Mouse (Mus musculus): ENCODE measurements around the gene Zfp184.
"Not testable (repeated sequence)": the region's sequence is repeated elsewhere in the genome, so short reads cannot be mapped to it uniquely, and the experiment has no call there.

Zfp184 gene

GRCm38 (mm10) chr13:21944926-21945740 is at the start of gene Zfp184:
Gene Zfp184 (plus strand): TSS chr13:21945094.
- peak; percentile 97 for DNase-seq (ENCODE audit: low spot score)

GRCm38 (mm10) chr13:21896549-21897244 is 48.2 kb upstream of the Zfp184 start:
- peak; percentile 91 for DNase-seq (ENCODE audit: low spot score)

GRCm38 (mm10) chr13:21897245-21897634 is 47.7 kb upstream of the Zfp184 start:
- DNase-seq (ENCODE audit: low spot score) = no peak

- DNase-seq (ENCODE audit: low spot score) = not testable (repeated sequence)
Observed at GRCm38 (mm10) chr13:21900870-21901565, 43.9 kb upstream of the Zfp184 start.

- DNase-seq (ENCODE audit: low spot score) = no peak
Observed at GRCm38 (mm10) chr13:21903500-21903899, 41.4 kb upstream of the Zfp184 start.

- DNase-seq (ENCODE audit: low spot score) = not testable (repeated sequence)
Observed at GRCm38 (mm10) chr13:21904090-21904489, 40.8 kb upstream of the Zfp184 start.

GRCm38 (mm10) chr13:21906301-21906700 is 38.6 kb upstream of the Zfp184 start:
- no peak for DNase-seq (ENCODE audit: low spot score)

- DNase-seq (ENCODE audit: low spot score) = peak; percentile 77
Observed at GRCm38 (mm10) chr13:21906946-21907806, 37.7 kb upstream of the Zfp184 start.

- peak; percentile 67 for DNase-seq (ENCODE audit: low spot score)
Observed at GRCm38 (mm10) chr13:21907807-21908155, 37.1 kb upstream of the Zfp184 start.

GRCm38 (mm10) chr13:21910735-21911134 is 34.2 kb upstream of the Zfp184 start:
- DNase-seq (ENCODE audit: low spot score) = peak; percentile 32

- DNase-seq (ENCODE audit: low spot score) = peak; percentile 75
Observed at GRCm38 (mm10) chr13:21911147-21911546, 33.7 kb upstream of the Zfp184 start.

GRCm38 (mm10) chr13:21913854-21914253 is 31.0 kb upstream of the Zfp184 start:
- DNase-seq (ENCODE audit: low spot score) = no peak

GRCm38 (mm10) chr13:21914599-21914998 is 30.3 kb upstream of the Zfp184 start:
- DNase-seq (ENCODE audit: low spot score) = peak; percentile 92

GRCm38 (mm10) chr13:21915487-21915886 is 29.4 kb upstream of the Zfp184 start:
- DNase-seq (ENCODE audit: low spot score) = no peak

- no peak for DNase-seq (ENCODE audit: low spot score)
Observed at GRCm38 (mm10) chr13:21916056-21916455, 28.8 kb upstream of the Zfp184 start.

- peak; percentile 89 for DNase-seq (ENCODE audit: low spot score)
Observed at GRCm38 (mm10) chr13:21917040-21917439, 27.9 kb upstream of the Zfp184 start.

GRCm38 (mm10) chr13:21917480-21917879 is 27.4 kb upstream of the Zfp184 start:
- no peak for DNase-seq (ENCODE audit: low spot score)

- no peak for DNase-seq (ENCODE audit: low spot score)
Observed at GRCm38 (mm10) chr13:21917992-21918391, 26.9 kb upstream of the Zfp184 start.

GRCm38 (mm10) chr13:21918570-21919419 is 26.1 kb upstream of the Zfp184 start:
- peak; percentile 96 for DNase-seq (ENCODE audit: low spot score)

GRCm38 (mm10) chr13:21919836-21920431 is 25.0 kb upstream of the Zfp184 start:
- DNase-seq (ENCODE audit: low spot score) = peak; percentile 82
